Mouse (Mus musculus) cerebellum, postnatal 10 days (tissue): ENCODE measurements around the gene Olfr1177-ps.

Experiments used
- DNase-seq, 2 experiments: peaks; one replicate each; pipeline ENCODE4 v3.0.0; 2021; ENCODE audit warnings: mixed read lengths in 2 of 2

Olfr1177-ps gene

GRCm38 (mm10) chr2:88346392-88346791, at the start of gene Olfr1177-ps:
Olfr1177-ps (minus strand) TSS chr2:88346492.
- no peak for DNase-seq

- DNase-seq = no peak
Measured at GRCm38 (mm10) chr2:88386762-88387161, 40.5 kb upstream of the Olfr1177-ps start, which contains the start of gene Olfr1178. Olfr1178 (plus strand) TSS chr2:88387062.

DNA sequence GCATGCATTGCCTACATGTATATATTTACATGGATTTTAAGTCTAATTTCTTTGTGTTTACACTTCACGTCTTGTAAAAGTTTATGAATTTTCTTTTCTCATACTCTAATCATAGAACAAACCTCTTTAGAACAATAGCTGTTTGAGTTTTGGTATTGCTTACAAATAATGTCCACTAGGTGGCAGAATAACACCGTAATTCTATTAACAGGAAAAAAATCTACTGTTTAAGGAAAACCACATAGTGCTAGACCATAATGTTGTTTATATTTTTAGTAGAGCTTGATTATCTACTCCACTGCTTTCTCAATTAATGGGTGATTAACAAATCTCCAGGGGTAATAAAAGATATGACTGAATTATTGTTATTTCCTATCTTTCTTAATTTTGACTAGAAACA, 10.0 kb upstream of the Olfr1177-ps start:
- peak in 1 of 2 experiments; percentile 53 for DNase-seq

GRCm38 (mm10) chr2:88336421-88336820, 9.9 kb downstream of the Olfr1177-ps start, which contains the start of gene Olfr1176:
Olfr1176 (plus strand) TSS chr2:88336721.
- no peak for DNase-seq

GRCm38 (mm10) chr2:88327115-88327514, 19.2 kb downstream of the Olfr1177-ps start, which contains the start of gene Olfr1175-ps:
Olfr1175-ps (minus strand) TSS chr2:88327215.
- DNase-seq = no peak

- no peak for DNase-seq
Measured at GRCm38 (mm10) chr2:88315035-88315434, 31.3 kb downstream of the Olfr1177-ps start, which contains the start of gene Olfr1174-ps. Olfr1174-ps (minus strand) TSS chr2:88315135.
